Mouse (Mus musculus) left cerebral cortex, adult 18-20 months (tissue): ENCODE data around the gene Rrp12. TPM values are rescaled to one million over a fixed set of nuclear protein-coding genes. Genes with fewer than 3 reads are reported as not detected.
"Not testable (repeated sequence)": the region's sequence is repeated elsewhere in the genome, so short reads cannot be mapped to it uniquely, and the experiment has no call there.

Experiments
- DNase-seq, 2 experiments: peaks; one replicate each; pipeline ENCODE4 v3.0.0; 2021 to 2022; ENCODE audit warnings: low spot score in 2 of 2, mixed read lengths in 1 of 2
- total RNA-seq, 2 experiments: library from RNA; stranded (reverse); gene quantifications; 2 replicates each; pipeline ENCODE4 v1.2.3; 2021

Gene Rrp12
- total RNA-seq, 2 experiments from 2014 or later: 29.7 to 31.5 TPM

- DNase-seq: no peak
Measured at GRCm38 (mm10) chr19:41907079-41907760, 11.2 kb upstream of the Rrp12 start.

GRCm38 (mm10) chr19:41906311-41907078, 10.5 kb upstream of the Rrp12 start:
- no peak for DNase-seq

GRCm38 (mm10) chr19:41905246-41905645, 9.3 kb upstream of the Rrp12 start:
- no peak for DNase-seq

GRCm38 (mm10) chr19:41902848-41903593, 7.0 kb upstream of the Rrp12 start:
- DNase-seq: no peak

- DNase-seq: no peak
Measured at GRCm38 (mm10) chr19:41901696-41902095, 5.7 kb upstream of the Rrp12 start.

GRCm38 (mm10) chr19:41900495-41901090, 4.6 kb upstream of the Rrp12 start:
- no peak for DNase-seq

GRCm38 (mm10) chr19:41898860-41899259, 2.9 kb upstream of the Rrp12 start:
- DNase-seq: peak in 1 of 2 experiments; percentile 19

- no peak for DNase-seq
Measured at GRCm38 (mm10) chr19:41896319-41896711, 342 bp upstream of the Rrp12 start.

- no peak for DNase-seq
Measured at GRCm38 (mm10) chr19:41894959-41895358, 1.0 kb downstream of the Rrp12 start.

GRCm38 (mm10) chr19:41888191-41888590, 7.8 kb downstream of the Rrp12 start:
- no peak for DNase-seq

GRCm38 (mm10) chr19:41883882-41884281, 12.1 kb downstream of the Rrp12 start:
- DNase-seq: no peak

- DNase-seq: no peak
Measured at GRCm38 (mm10) chr19:41881842-41882241, 14.1 kb downstream of the Rrp12 start.

GRCm38 (mm10) chr19:41874356-41874755, 21.6 kb downstream of the Rrp12 start:
- DNase-seq: no peak

GRCm38 (mm10) chr19:41872285-41872684, 23.7 kb downstream of the Rrp12 start:
- DNase-seq: peak; percentile 18 to 32

GRCm38 (mm10) chr19:41869946-41870345, 26.0 kb downstream of the Rrp12 start:
- DNase-seq: not testable (repeated sequence)

GRCm38 (mm10) chr19:41869296-41869695, 26.7 kb downstream of the Rrp12 start:
- DNase-seq: peak; percentile 37 to 47

- no peak for DNase-seq
Measured at GRCm38 (mm10) chr19:41866707-41867106, 29.3 kb downstream of the Rrp12 start.

GRCm38 (mm10) chr19:41857816-41858310, 38.1 kb downstream of the Rrp12 start:
- no peak for DNase-seq

GRCm38 (mm10) chr19:41857086-41857762, 38.7 kb downstream of the Rrp12 start:
- no peak for DNase-seq

- DNase-seq: no peak
Measured at GRCm38 (mm10) chr19:41852423-41852822, 43.5 kb downstream of the Rrp12 start.
